Mouse (Mus musculus) neutrophil, adult 59 days (primary cell): Measurements from ENCODE around the gene Olfr1290. TPM values are rescaled to one million over a fixed set of nuclear protein-coding genes. Genes with fewer than 3 reads are reported as not detected.

ENCODE experiments used
- total RNA-seq, 2 experiments: library from RNA; stranded (reverse); gene quantifications; 1 replicate in 1 of 2; 2 replicates in 1 of 2; pipeline ENCODE4 v1.2.4; 2023

Olfr1290 gene
- not detected for total RNA-seq

GRCm38 (mm10) chr2:111493729-111494128, at the start of gene Olfr1290:
Gene Olfr1290 (minus strand): TSS chr2:111493829.

GRCm38 (mm10) chr2:111540191-111540590, 46.6 kb upstream of the Olfr1290 start, which contains the start of gene Olfr1294:
Gene Olfr1294 (minus strand): TSS chr2:111540291.

GRCm38 (mm10) chr2:111524903-111525302, 31.3 kb upstream of the Olfr1290 start, which contains the start of gene Olfr1293-ps:
Gene Olfr1293-ps (plus strand): TSS chr2:111525203.

GRCm38 (mm10) chr2:111496880-111497279, 3.3 kb upstream of the Olfr1290 start, which contains the start of gene Olfr1291-ps1:
Gene Olfr1291-ps1 (plus strand): TSS chr2:111497180.

GRCm38 (mm10) chr2:111480519-111480918, 13.1 kb downstream of the Olfr1290 start, which contains the start of gene Olfr1289:
Gene Olfr1289 (plus strand): TSS chr2:111480819.

GRCm38 (mm10) chr2:111473801-111474200, 19.8 kb downstream of the Olfr1290 start, which contains the start of gene Olfr1288:
Gene Olfr1288 (plus strand): TSS chr2:111474101.

GRCm38 (mm10) chr2:111448842-111449241, 44.8 kb downstream of the Olfr1290 start, which contains the start of gene Olfr1287:
Gene Olfr1287 (plus strand): TSS chr2:111449142.

Other genes starting within 250 kb of the Olfr1290 start
- not detected for gene Olfr1276, start 239.3 kb downstream of the Olfr1290 start, total RNA-seq
- not detected for gene Olfr1277, start 219.7 kb downstream of the Olfr1290 start, total RNA-seq
- gene Olfr1278, start 203.7 kb downstream of the Olfr1290 start, total RNA-seq, result not detected
- gene Olfr1279, start 193.2 kb downstream of the Olfr1290 start, total RNA-seq, result not detected
- not detected for gene Olfr1280, start 179.8 kb downstream of the Olfr1290 start, total RNA-seq
- gene Olfr1281, start 167.3 kb downstream of the Olfr1290 start, total RNA-seq, result not detected
- not detected for gene Olfr1282, start 157.8 kb downstream of the Olfr1290 start, total RNA-seq
- not detected for gene Olfr1283, start 127.0 kb downstream of the Olfr1290 start, total RNA-seq
- gene Olfr1284, start 118.3 kb downstream of the Olfr1290 start, total RNA-seq, result under 1 TPM in 1 of 2 experiments, not detected in 1; 0.20 TPM
- not detected for gene Olfr1286, start 70.7 kb downstream of the Olfr1290 start, total RNA-seq
- not detected for gene Olfr1287, start 44.7 kb downstream of the Olfr1290 start, total RNA-seq
- gene Olfr1288, start 19.7 kb downstream of the Olfr1290 start, total RNA-seq, result not detected
- not detected for gene Olfr1289, start 13.0 kb downstream of the Olfr1290 start, total RNA-seq
- not detected for gene Olfr1291-ps1, start 3.4 kb upstream of the Olfr1290 start, total RNA-seq
- not detected for gene Olfr1293-ps, start 31.4 kb upstream of the Olfr1290 start, total RNA-seq
- not detected for gene Olfr1294, start 46.5 kb upstream of the Olfr1290 start, total RNA-seq
- gene Olfr1295, start 75.9 kb upstream of the Olfr1290 start, total RNA-seq, result not detected
- not detected for gene Olfr1297, start 132.7 kb upstream of the Olfr1290 start, total RNA-seq
- gene Olfr1298, start 155.4 kb upstream of the Olfr1290 start, total RNA-seq, result not detected
- not detected for gene Olfr1299, start 167.6 kb upstream of the Olfr1290 start, total RNA-seq